Mouse (Mus musculus): ENCODE data around the gene Nsfl1c.

Nsfl1c gene

GRCm38 (mm10) chr2:151543063-151543895, 49.3 kb downstream of the Nsfl1c start:
- DNase-seq (ENCODE audit: low read depth, low spot score), result peak; percentile 72

GRCm38 (mm10) chr2:151544673-151545072, 50.7 kb downstream of the Nsfl1c start:
- no peak for DNase-seq (ENCODE audit: low read depth, low spot score)

DNA sequence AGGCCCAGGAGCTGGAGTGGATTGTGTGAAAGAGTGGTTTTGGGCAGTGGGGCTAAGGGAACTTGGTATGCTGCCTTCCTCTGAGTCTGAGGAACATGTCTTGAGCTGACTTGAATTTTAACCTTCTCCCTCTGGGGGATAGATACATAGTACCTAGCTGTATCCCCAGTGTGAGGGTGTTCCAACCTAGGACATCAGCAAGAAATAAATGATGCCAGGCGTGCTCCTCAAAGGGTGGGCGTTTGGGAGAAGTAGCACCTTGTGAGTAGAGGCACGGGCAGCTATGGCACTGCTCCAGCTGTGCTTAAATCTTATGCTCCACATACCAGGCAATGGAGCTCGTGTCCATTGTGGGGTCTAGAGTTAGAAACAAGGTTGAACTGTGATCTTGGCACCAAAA, 52.6 kb downstream of the Nsfl1c start:
- DNase-seq (ENCODE audit: low read depth, low spot score), result no peak

DNA sequence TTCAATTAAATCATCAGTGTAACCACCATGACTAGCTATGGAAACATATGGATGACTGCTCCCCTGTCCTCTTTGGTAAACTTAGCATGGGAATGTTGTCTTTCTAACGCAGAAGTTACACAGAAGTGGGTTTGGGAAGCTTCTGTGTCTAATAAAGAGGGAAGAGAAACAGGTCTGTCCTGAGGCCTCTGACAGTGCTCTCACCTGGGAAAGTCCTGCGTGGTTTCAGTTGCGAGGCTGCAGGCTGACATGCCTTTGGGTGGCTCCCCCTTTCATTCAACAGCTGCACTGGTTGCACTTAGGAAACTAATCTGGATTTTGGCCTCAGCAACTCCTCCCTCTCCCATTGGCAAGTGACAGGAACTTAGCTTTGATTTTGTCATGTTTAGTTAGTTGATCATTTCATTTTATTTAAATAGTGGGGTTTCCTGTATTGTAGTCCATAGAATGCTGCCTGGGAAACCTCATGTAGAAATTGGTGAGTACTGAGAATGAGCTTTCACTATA, 55.7 kb downstream of the Nsfl1c start:
- DNase-seq (ENCODE audit: low read depth, low spot score), result peak; percentile 44
